Mouse (Mus musculus): ENCODE measurements around the gene Cspg4. TPM values are rescaled to one million over a fixed set of nuclear protein-coding genes. Genes with fewer than 3 reads are reported as not detected.

The Cspg4 gene
- polyA plus RNA-seq, 1 experiment from 2014 or later: 21.1 TPM

DNA sequence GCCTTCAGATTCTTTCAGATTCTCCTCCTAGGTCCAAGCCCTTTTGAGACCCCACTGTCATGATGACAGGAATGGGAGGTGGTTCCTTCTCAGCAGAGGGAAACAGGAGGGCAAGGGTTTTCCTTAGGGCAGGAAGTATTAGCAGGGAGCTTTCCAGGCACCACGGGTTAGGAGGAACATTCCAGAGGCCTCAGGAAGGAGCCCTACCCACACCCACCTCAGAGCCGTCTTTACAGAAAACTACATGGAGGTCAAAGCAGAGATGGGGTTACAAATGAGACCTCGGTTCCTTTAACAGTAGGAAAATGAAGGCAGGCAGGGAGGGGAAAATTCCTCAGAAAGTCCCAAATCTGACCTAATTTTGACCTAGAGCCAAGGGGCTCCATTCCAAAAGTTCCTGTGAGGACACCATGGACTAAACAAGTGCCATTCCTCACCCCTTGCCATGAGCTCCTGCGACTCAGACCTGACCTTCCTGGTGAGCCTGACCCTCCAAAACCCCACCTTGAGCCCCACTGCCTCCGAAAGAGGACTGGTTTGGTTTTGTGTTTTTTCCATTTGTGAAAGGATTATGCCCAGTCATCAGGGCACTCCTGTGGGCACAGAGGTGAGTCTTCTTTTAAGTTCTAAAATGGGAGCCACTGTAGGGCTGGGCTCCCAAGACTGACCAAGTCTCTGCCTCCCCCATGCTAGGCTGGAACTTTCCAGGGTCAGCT is 51.0 kb downstream of the Cspg4 start:
- no peak overlapping the region for H3K4me3 ChIP-seq
- H3K36me3 ChIP-seq: peaks cover 48% of the 10 kb centered on the region
- ATAC-seq (ENCODE audit: borderline replicate concordance, extremely low read depth, low FRiP score, low TSS enrichment): no peak
- no peak overlapping the region for H3K9ac ChIP-seq
- H3K27me3 ChIP-seq: no peaks in the 10 kb centered on the region
- no peaks in the 10 kb centered on the region for H3K9me3 ChIP-seq
- 67% methylated on average over 5 of the region's 5 CpGs for WGBS
- H3K4me2 ChIP-seq: no peak overlapping the region
- no peak overlapping the region for H3K27ac ChIP-seq
- H3K4me1 ChIP-seq: no peaks in the 10 kb centered on the region

- no peak for ATAC-seq (ENCODE audit: borderline replicate concordance, extremely low read depth, low FRiP score, low TSS enrichment)
- H3K9ac ChIP-seq: no peak overlapping the region
- no peak overlapping the region for H3K27ac ChIP-seq
- peaks cover 59% of the 10 kb centered on the region for H3K36me3 ChIP-seq
- H3K4me1 ChIP-seq: no peaks in the 10 kb centered on the region
- WGBS: 78% methylated on average over 2 of the region's 2 CpGs
- no peak overlapping the region for H3K4me2 ChIP-seq
- H3K4me3 ChIP-seq: no peak overlapping the region
- no peaks in the 10 kb centered on the region for H3K9me3 ChIP-seq
- no peaks in the 10 kb centered on the region for H3K27me3 ChIP-seq
Observed at GRCm38 (mm10) chr9:56917131-56917530, 52.3 kb downstream of the Cspg4 start.

DNA sequence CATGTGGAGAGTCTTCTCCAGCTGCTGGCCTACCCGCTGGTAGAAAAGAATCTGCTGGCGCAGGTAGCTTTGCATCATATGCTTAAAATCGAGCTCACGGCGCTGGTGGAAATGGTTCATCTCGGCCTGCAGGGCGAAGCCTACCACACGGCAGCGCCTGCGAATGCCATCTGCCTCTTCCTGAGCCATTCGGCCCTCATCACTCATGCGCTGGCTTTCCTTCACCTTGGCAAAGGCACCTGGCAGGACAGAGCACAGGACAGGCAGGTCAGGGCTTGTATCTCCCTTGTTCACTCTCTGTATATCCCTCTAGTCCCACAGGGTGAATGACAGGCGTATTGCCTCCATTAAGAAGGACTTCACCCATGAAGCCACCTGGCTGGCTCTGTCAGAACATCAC is 53.6 kb downstream of the Cspg4 start:
- WGBS: 92% methylated on average over 13 of the region's 13 CpGs
- no peaks in the 10 kb centered on the region for H3K9me3 ChIP-seq
- H3K4me3 ChIP-seq: no peak overlapping the region
- no peak for ATAC-seq (ENCODE audit: borderline replicate concordance, extremely low read depth, low FRiP score, low TSS enrichment)
- H3K27ac ChIP-seq: no peak overlapping the region
- no peak overlapping the region for H3K4me2 ChIP-seq
- H3K36me3 ChIP-seq: peaks cover 62% of the 10 kb centered on the region
- H3K27me3 ChIP-seq: no peaks in the 10 kb centered on the region
- no peak overlapping the region for H3K9ac ChIP-seq
- H3K4me1 ChIP-seq: peaks cover 9% of the 10 kb centered on the region

DNA sequence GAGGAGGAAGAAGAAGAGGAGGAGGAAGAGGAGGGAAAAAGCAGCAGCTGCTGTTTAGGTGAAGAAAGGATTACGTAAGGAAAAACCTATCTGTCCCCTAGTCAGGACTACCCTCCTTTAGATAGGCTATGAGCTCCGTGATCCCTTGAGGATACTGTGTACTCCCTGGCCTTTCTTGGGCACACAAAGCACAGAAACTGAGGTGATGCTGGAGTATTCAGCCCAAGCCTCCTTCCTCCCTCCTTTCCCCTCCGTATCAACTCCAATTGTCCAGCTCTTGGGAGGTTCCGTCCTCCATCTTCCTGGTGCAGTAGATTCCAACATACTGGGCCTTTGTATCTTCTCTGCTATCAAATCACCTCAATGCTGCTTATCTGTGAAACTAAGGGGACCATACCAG is 57.9 kb downstream of the Cspg4 start:
- H3K9me3 ChIP-seq: no peaks in the 10 kb centered on the region
- H3K27me3 ChIP-seq: no peaks in the 10 kb centered on the region
- H3K9ac ChIP-seq: no peak overlapping the region
- 85% methylated on average over 4 of the region's 4 CpGs for WGBS
- H3K27ac ChIP-seq: no peak overlapping the region
- H3K4me1 ChIP-seq: peaks cover 43% of the 10 kb centered on the region
- no peak overlapping the region for H3K4me3 ChIP-seq
- peak overlapping the region; percentile 76; the same call in 1 of the 2 replicates for H3K4me2 ChIP-seq
- no peak for ATAC-seq (ENCODE audit: borderline replicate concordance, extremely low read depth, low FRiP score, low TSS enrichment)
- peaks cover 33% of the 10 kb centered on the region for H3K36me3 ChIP-seq

DNA sequence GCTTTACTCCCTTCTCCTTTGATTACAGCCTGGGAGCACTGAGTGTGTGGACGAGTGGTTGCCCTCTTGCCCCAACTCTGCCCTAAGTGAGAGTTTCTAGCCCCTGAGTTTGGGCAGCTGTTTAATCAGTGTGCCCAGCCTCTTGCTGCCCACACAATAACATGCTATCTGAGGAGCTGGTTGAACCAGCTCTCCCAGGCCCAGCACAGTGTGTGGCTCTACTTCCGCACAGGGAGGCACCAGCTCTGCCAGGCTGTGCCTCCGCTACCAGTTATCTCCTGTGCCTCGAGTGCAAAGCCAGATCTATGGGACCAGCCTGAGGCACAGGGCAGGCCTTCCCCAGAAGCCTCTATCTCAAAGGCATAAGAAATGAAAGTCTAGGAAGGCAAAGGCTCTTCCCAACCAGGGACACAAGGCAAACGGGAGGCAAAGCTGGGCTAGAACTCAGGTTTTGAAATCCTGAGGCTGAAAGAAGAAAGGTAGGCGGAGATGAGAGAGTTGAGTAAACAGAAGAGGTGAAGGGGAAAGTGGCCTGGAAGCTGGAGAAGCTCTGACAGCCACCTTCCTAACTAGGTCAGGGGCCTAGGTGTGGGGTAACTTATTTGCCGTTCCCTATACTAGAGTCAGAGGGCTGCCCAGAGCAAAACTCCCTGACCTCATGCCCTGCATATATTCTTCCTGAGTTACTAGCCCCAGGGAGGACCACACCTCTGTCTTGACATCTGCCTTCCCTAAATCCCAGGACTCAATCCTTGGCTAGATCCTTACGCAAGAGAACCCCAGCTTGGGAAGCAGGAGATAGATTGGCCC is 59.2 kb downstream of the Cspg4 start:
- Histone ChIP-seq H3K9ac (peak overlapping the region; percentile 36), H3K27ac (peak overlapping the region; percentile 76), H3K9me3 (no peaks in the 10 kb centered on the region), H3K4me2 (peak overlapping the region; percentile 76), H3K27me3 (no peaks in the 10 kb centered on the region), H3K4me3 (peak overlapping the region; percentile 36), H3K36me3 (peaks cover 22% of the 10 kb centered on the region), H3K4me1 (peaks cover 50% of the 10 kb centered on the region)
- no peak for ATAC-seq (ENCODE audit: borderline replicate concordance, extremely low read depth, low FRiP score, low TSS enrichment)
- WGBS: 36% methylated on average over 8 of the region's 8 CpGs

DNA sequence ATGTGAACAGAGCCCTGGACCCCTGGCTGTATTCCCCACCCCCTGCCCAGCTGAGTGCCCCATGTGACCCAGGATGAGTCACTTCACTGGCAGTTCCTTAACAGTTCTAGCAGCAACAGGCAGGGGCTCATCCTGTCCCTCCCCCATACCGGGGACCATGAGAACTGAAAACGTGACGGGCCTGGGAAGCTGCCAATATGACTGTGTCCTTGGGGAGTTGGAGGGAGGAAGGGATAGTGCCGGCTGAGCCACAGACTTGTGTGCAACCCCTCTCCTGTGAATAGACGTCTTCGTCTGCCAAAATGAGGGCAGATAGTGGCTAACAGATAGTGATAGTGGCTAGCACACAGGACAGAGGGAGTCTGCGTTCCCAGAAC is 59.8 kb downstream of the Cspg4 start:
- peaks cover 50% of the 10 kb centered on the region for H3K4me1 ChIP-seq
- H3K27ac ChIP-seq: peak overlapping the region; percentile 76
- peak; percentile 69 for ATAC-seq (ENCODE audit: borderline replicate concordance, extremely low read depth, low FRiP score, low TSS enrichment)
- peaks cover 19% of the 10 kb centered on the region for H3K36me3 ChIP-seq
- 6% methylated on average over 7 of the region's 7 CpGs for WGBS
- H3K4me3 ChIP-seq: peak overlapping the region; percentile 36
- H3K27me3 ChIP-seq: no peaks in the 10 kb centered on the region
- no peaks in the 10 kb centered on the region for H3K9me3 ChIP-seq
- peak overlapping the region; percentile 36 for H3K9ac ChIP-seq
- H3K4me2 ChIP-seq: peak overlapping the region; percentile 76

DNA sequence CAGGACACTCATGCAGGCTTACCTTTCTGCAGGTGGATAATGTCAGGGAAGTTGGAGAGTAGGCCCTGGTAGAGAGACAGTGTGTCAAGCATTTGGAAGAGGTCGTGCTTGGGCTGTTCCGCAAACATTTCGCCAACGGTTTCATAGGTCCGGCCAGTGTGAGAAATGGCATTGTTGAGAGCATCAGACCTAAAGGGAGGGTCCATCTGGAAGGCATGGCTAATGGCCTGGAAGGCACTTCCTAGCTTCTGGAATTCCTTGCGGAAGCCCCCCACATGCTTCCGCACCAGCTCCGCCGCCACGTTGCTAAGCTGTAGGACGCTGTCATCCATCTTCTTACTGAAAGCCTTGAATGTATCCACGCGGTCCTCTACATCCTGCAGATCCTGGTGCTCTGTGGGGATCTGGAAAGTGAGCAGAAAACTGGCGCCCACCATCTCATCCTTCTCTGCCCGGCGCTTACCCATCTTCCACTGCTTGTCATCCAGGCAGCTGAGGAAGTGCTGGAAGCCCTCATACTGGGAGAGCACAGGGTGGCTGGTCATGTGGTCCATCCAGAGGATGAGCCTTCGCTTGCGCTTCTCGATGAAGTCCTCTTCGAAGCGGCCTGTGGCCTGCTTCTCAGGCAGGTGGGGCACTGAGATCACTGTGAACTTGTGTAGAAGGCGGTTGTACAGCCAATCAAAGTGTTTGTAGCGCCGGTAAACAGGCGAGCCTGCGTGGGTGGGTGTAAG is 60.6 kb downstream of the Cspg4 start:
- no peaks in the 10 kb centered on the region for H3K27me3 ChIP-seq
- no peaks in the 10 kb centered on the region for H3K9me3 ChIP-seq
- peak overlapping the region; percentile 76 for H3K4me2 ChIP-seq
- WGBS: 62% methylated on average over 26 of the region's 26 CpGs
- no peak for ATAC-seq (ENCODE audit: borderline replicate concordance, extremely low read depth, low FRiP score, low TSS enrichment)
- peak overlapping the region; percentile 36 for H3K9ac ChIP-seq
- peak overlapping the region; percentile 36 for H3K4me3 ChIP-seq
- peak overlapping the region; percentile 76 for H3K27ac ChIP-seq
- peaks cover 50% of the 10 kb centered on the region for H3K4me1 ChIP-seq
- H3K36me3 ChIP-seq: peaks cover 14% of the 10 kb centered on the region

- WGBS: 92% methylated on average over 10 of the region's 10 CpGs
- Histone ChIP-seq H3K9me3 (no peaks in the 10 kb centered on the region), H3K27me3 (no peaks in the 10 kb centered on the region), H3K4me3 (peak overlapping the region; percentile 66), H3K36me3 (peaks cover 14% of the 10 kb centered on the region), H3K9ac (no peak overlapping the region), H3K4me2 (peak overlapping the region; percentile 76), H3K27ac (no peak overlapping the region), H3K4me1 (peaks cover 50% of the 10 kb centered on the region)
- no peak for ATAC-seq (ENCODE audit: borderline replicate concordance, extremely low read depth, low FRiP score, low TSS enrichment)
Observed at GRCm38 (mm10) chr9:56926025-56926360, 61.2 kb downstream of the Cspg4 start.

GRCm38 (mm10) chr9:56926387-56926786 is 61.6 kb downstream of the Cspg4 start:
- no peak for ATAC-seq (ENCODE audit: borderline replicate concordance, extremely low read depth, low FRiP score, low TSS enrichment)
- Histone ChIP-seq H3K27me3 (no peaks in the 10 kb centered on the region), H3K9ac (0 out of 2 replicates have a peak overlapping the region, but pooled peaks have one; percentile 81), H3K9me3 (no peaks in the 10 kb centered on the region), H3K27ac (peak overlapping the region; percentile 99), H3K36me3 (peaks cover 10% of the 10 kb centered on the region), H3K4me3 (peak overlapping the region; percentile 66), H3K4me1 (peaks cover 50% of the 10 kb centered on the region), H3K4me2 (peak overlapping the region; percentile 76)
- WGBS: 67% methylated on average over 10 of the region's 10 CpGs

DNA sequence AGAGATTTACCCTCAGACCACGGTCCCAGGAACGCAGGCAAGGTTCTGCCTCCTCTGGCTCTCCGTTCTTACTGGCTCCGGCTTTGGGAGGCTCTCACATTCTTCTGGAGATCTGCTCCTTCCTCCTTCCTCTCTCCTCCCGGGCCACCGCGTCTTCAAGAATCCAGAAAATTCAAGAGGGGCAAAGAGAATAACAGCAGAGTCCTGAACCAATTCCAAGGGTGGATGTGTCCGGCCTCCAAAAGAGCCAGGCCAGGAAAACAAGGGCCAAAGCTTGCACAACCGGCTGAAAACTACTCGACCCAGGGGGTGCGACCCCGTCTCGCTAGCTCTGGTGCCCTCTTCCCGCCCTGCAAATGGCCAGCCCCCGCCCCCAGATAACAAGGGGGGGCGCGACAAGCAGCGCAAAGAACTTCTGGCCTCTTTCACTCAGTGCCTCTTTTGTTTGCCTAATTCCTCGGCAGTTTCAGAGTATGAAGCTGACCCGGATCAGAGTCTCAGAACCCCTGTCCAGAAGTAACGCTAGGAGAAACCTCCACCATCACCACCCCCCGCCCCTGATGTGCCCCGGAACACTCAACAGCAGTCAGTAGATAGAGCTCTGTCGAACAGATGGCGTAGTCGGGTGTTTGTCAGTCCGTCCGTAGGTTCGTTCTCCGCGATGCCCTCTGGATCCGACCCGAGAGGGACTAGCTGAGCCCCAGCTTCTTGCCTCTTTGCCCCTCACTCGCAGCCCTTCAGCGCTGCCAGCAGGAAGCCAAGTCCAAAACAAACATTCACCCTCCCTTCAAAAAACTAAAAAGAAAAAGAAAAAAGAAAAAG is 62.6 kb downstream of the Cspg4 start:
- ATAC-seq (ENCODE audit: borderline replicate concordance, extremely low read depth, low FRiP score, low TSS enrichment): peak; percentile 9; the same call in 1 of the 2 replicates
- peaks cover under 1% of the 10 kb centered on the region; the same call in 1 of the 2 replicates for H3K36me3 ChIP-seq
- peak overlapping the region; percentile 66 for H3K4me3 ChIP-seq
- peaks cover 50% of the 10 kb centered on the region for H3K4me1 ChIP-seq
- no peaks in the 10 kb centered on the region for H3K9me3 ChIP-seq
- peak overlapping the region; percentile 76 for H3K4me2 ChIP-seq
- H3K27me3 ChIP-seq: no peaks in the 10 kb centered on the region
- WGBS: under 1% methylated on average over 35 of the region's 35 CpGs
- peak overlapping the region; percentile 81 for H3K9ac ChIP-seq
- peak overlapping the region; percentile 99 for H3K27ac ChIP-seq

All from lung, embryonic 15.5 days (tissue).